Mouse (Mus musculus): Measurements from ENCODE around the gene Lama5.

The Lama5 gene

DNA sequence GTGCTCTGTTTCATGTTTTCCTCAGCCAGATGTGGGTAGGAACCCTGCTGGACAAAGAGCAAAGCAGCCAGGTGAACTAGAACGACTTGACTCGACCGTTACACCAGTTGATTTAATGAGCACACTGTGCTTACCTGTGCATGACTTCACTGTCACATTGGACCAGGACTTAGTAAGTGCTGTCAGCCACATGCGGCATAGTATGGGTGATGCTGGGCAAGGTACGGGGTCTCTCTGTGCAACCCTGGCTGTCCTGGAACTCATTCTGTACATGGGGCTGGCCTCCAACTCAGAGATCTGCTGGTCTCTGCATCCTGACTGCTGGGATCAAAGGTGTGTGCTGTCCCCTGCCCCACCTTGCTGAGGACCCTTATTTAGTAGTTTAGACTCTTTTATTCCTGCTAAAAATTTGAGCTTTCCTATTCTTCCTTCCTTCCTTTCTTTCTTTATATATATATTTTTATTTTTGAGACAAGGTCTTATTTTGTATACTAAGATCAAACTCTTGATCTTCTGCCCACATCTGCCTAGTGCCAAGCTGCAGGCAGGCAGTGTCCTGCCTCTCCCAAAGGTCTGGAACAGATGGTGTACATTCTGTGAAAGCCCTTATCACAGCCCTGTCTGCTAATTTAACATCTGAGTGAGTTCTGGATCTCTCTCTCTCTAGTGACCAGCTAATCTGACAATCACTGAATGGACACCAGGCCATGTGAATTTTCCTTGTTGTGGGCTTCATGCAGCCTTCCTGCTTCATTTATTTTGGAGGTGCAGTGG lies 29.0 kb upstream of the Lama5 start:
- DNase-seq, result no peak

DNA sequence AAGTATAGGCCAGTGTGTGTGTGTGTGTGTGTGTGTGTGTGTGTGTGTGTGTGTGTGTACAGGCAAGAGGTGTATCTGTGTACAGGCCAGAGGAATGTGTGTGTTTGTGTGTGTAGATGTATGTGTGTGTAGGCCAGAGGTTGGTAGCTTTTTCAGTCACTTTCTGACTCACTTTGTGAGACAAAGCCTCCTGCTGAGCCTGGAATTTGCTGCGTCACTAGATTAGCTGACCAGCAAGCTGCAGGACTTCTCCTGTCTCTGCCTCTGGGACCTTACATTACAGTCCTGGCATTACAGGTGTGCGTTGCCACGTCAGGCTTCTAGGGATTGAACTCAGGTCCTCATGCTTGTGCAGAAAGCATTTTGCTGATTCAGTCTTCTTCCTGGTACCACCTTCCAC lies 26.2 kb upstream of the Lama5 start:
- no peak for DNase-seq

DNA sequence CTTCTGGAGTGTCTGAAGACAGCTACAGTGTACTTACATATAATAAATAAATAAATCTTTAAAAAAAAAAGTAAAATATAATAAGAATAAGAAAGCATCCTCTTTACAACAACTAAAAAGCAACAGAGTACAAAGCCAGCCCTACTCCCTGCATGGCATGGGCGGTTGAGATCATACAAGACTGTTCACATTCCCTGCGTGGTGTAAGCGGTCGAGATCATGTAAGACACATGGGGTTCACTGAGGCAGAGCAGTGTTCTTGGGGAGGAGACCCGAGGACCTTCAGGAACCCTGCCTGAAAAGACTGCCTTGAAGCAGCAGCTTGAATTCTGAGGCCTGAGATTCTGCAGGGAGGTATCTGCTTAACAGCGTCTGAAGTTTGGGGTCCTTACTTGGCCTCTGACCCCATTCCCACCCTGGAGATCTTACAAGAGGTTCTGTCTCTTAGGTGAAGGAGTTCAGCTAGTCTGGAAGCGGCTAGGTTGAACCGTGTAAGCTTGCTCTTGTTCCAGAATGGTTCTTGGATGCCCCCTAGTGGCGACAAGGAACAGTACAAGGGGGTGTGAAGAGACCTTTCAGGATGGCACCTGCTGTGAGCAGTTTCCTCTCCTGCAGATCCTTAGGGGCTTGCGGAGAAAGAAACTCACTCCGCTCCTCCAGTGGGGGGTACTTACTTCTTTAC lies 25.4 kb upstream of the Lama5 start:
- DNase-seq, result peak; percentile 86

DNA sequence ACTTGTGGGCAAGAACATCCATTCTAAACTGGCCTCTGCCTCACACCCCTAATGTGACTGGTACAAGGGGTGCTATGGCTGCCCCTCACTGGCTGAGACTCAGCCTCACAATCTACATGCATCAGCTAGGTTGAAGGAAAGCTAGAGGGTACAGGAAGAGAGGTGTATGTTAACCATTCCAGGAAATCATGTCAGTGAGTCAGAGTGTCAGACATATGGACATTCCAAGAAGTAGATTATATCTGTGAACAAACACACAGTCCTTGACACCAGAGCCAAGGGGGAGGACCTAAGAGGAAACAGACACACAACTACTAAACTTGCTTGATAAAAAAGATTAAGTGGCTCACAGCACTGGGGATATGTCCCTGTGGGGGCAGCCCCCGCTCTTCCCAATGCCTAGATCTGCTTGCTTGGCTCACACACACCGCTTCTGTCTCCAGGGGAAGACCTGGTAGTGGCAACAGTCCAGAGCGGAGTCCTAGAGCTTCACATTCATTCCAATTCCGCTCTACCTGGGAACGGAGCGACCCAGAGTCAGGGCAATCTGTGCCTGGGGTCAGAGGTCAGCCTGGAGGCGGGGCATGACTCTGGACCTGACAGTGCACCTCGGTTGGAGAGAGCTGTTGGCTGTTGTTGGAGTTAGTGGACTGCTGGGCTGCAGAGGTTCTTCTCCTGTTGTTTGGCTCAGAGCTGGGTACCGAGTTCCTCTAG lies 23.4 kb upstream of the Lama5 start:
- DNase-seq, result no peak

DNA sequence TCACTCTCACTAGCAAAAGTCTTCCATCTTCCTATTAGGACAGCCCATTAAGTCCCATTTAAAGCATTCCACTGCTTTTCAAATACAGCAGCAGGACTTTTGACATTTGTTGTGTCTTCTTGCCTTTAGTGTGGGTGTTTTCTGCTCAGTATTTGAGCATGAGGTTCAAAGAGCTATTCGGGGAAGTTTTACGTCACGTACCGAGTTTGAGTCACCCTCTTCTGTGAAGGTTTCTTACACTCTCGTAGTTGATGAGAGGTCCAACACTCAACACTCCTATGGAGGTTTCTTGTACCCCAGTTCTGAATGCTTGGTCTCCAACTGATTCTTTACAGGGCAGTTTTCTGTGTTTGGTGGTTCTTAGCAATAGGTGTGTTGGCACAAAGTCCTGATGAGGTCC lies 22.3 kb upstream of the Lama5 start:
- no peak for DNase-seq

DNA sequence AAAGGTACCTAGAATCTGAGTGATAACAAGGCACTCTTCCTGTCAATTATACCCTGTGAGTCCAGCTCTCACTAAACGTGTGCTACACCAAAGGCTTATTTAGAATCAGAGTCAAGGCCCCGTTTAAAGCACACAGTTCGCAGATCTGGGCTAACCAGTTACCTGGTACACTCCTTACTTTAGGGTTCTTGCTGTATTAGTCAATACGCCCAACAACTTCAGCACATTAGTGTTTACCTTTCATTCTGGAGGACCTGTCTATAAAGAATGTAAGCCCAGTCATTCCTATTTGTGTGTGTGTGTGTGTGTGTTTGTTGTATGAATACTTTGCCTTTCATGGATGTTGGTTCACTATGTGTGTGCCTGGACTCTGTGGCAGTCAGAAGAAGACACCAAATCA lies 17.4 kb upstream of the Lama5 start:
- no peak for DNase-seq

DNA sequence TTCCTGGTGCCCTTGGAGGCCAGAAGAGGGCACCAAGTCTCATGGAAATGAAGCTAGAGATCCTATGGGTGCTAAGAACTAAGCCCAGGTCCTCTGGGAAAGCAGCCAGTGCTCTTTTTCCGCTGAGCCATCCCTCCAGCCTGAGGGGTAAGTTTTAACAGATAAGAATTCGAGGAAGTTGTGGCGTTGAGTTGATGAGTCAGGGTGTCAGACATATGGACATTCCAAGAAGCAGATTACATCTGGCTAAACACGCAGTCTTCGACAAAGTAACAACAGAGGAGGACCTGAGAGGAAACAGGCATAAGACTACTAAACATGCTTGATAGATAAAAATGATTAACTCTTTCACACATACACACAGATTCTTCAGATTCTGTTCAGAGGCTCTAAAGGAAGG lies 12.9 kb upstream of the Lama5 start:
- no peak for DNase-seq

DNA sequence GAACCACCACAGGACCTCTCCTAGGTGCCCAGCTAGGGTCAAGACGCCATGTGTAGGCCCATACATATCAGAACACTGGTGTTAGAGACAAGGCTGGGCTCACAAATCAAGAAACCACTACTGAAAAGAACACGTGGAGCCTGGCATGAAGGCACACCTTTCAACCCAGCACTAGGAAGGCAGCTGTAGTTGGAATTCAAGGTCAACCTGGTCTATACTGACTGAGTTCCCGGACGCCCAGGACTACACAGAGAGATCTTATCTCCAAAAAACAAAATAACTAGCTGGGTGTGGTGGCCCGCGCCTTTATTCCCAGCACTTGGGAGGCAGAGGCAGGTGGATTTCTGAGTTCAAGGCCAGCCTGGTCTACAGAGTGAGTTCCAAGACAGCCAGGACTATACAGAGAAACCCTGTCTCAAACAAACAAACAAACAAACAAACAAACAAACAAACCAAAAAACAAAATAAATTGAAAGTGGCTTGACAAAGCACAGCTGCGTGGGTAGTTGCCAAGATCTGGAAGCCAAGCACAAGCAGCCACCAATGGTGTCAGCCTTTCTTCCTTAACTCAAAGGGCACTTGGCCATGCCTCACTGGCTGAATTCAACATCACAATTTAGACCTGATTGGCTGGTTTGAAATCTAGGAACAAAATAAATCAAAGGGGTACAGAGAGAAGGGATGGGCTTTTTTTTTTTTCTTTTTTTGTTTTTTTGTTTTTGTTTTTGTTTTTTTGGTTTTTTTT lies 12.1 kb upstream of the Lama5 start:
- no peak for DNase-seq

DNA sequence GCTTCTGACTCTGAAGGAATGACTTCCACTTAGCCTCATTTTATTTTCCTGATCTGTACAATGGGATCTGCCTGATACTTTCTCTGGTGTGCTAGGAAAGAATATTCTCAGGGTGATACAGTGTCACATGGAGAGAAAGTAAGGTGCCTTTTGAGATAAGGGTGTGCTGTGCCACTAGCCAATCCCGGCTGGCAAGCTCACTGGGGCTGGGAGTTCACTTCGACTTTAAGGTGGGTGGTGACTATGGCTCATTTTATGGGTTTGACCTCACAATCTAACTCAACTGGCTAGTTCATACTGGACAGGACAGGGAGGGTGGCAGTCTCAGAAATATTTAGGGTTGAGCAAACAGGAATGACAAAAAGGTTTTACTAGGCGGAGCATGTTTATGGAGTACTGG lies 11.3 kb upstream of the Lama5 start:
- no peak for DNase-seq

DNA sequence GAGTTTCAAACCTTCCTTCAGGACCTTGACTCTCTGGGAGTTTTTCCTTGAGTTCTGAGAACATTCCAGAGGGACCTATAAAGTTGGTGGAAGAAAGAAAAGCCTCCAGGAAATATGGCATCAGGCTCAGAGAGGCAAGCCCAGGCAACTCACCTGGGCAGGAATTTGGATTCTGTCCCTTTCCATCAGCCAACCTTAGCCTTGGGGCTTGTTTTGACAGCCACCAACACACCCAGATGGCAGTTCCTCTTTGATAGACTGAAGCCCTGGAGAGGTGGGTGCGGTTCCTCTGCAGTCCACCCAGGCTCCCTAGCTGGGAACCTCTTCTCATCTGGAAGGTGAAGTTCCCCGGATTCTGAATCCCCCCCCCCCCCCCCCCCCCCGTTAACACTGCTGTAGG lies 10.8 kb upstream of the Lama5 start:
- no peak for DNase-seq

DNA sequence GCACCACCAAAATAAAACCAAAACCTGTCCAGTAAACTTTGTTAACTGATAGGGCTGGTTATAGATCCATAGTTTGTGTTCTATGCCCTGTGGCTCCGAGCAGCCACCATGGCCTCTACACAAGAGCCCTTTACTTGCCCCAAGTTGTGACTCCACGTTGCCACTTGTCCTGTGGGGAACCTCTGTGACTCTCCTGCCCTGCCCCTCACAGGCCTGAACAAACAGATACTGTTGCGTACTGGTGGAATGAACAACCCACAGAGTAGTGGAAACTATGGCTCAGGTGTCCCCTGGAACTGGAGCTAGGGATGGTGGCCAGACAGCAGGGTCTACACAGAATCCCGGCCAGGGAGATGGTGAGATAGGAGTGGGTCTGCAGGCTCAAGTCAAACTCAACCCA lies 10.1 kb upstream of the Lama5 start:
- DNase-seq, result no peak

DNA sequence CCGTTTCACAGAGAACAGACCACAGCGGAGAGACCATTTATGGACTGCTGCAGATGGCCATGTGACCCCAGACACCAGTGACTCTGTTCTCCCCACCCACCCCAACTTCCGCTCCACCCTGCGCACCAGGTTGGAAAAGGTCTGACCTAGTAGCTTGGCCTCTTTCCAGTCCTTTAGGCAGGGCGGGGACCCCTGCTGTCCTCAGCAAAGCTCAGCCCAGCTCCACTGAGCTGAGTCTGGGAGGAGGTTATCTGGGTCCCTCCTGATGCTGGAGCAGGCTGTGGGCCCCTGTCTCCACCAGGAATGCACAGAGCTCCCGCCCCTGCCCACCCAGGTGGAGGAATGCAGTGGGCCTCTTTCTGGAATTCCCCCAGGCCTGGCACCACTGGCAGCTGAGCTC lies 9.3 kb upstream of the Lama5 start:
- DNase-seq, result no peak

DNA sequence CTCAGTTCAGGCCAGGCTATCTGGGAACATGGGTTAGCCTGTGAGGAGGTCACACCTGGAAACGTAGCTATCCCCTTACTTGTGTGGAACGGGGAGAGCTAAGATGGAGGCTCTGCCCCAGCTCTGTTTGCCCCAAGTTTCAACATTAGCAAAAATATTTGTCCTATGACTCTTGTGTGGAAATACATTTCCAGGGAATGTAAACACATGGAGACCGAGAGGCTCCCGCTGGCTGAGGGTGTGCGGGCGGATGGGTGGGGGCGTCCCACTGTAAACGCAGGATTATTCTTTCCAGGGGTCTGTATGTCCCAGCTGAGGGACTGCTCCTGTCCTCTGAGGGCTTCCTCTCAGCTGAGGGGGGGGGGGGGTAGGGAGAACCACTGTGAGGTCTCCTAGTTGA lies 8.7 kb upstream of the Lama5 start:
- DNase-seq, result no peak

DNA sequence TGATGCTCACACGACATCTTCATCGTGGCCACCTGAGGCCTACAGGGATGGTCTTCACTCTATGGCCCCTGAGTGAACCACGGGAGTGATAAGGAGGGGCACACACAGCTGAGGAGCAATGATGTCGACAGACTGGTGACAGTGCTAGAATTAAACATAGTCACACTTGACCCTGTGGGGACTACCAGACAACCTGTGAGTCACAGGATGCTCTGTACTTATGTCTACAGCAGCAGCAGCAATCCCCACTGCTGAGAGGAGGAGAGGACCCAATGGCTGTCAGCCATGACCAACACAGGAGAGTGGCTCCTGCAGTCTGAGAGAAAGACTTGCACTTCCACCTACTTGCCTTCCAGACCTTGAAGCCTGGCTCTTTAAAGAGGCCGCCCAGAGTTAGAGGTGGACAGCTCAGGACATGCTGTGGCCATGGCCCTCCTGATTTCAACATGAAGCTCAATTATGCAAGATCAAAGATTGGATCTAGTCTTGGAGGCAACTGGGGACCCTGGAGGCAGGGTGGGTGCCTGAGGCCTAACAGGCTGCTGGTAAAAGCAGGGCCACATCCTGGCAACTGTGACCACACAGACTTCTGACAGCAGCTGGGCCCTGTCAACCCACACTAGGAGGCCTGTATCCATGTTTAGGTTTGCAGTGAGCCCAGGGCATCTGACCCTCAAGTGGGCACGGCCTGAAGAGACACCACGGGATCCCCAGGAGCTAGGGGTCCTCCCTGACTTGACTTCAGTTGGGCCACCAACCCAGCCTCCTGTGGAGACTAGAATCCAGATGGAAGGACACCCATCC lies 7.6 kb upstream of the Lama5 start:
- no peak for DNase-seq

DNA sequence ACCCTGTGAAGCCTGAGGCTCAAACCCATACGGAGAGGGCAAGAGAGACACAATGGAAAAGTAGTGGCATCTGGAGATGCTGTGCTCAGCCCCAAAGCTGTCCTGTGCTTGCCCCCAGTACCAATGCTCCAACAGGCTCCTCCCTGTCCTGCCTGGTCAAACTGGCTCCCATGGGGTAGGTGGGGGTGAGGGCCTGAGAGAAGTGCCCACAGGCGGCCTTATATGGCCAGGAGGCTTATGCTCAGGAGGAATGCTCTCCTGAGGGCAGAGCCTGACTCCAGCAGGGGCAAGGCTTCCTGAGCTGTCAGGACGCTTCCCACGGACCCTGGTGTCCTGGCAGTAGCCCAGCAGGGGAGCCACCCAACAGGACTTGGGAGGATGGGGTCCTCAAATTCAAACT lies 4.8 kb upstream of the Lama5 start:
- DNase-seq, result no peak

DNA sequence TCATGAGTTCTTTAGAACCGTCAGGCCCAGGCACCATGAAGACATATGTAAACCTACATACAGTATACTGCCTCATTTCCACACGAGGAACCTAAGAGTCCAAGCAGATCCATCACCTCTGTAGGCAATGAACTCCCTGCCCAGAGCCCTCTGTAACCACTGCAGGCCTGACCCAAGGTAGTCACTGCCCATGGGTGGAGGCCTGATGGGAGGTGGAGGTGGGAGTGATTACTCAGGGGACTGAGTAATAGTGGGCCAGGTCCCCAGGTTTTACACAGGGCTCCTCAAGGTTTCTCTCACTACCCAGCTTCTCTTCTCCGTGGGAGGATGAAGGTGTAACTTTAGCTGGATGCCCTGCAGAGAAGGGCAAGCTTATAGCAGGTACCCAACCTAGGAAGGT lies 3.5 kb upstream of the Lama5 start:
- no peak for DNase-seq

DNA sequence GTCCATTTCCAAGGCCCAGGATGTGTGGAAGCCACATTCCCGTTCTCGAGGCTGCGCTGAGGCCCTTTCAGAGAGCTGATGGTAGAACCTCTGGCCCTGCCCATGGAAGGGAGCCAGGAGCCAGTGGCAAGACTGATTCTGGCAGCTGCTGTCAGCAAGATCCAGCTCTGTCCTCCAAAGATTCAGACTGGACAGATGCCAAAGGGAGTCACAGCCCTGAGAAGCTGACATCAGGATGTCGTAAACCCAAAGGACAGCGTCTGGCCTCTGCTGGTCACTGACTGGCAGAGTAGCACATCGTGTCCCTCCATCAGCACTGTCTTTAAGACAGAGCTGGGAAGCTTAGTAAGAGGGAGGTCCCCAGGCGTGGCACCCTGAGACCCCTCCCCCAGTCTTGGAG lies 2.9 kb upstream of the Lama5 start:
- DNase-seq, result peak; percentile 71

DNA sequence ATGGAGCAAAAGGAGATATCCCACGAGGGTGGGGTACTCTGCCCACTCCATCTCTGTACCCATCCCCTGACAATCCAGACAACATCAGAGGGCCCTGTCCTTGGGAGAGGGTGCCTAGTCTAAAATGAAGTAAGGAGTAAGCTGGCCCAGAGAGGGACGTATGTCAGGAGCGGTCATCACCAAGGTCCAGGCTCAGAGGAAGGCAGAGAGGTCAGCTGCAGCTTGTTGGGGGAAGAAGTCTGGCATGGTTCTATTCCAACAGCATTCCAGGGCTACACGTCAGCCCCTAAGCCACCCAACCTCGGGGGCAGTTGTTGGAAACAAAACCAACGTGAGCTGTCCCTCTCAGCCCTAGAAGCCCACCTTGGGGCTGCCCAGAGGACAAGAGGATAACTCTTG lies 2.4 kb upstream of the Lama5 start:
- DNase-seq, result no peak

DNA sequence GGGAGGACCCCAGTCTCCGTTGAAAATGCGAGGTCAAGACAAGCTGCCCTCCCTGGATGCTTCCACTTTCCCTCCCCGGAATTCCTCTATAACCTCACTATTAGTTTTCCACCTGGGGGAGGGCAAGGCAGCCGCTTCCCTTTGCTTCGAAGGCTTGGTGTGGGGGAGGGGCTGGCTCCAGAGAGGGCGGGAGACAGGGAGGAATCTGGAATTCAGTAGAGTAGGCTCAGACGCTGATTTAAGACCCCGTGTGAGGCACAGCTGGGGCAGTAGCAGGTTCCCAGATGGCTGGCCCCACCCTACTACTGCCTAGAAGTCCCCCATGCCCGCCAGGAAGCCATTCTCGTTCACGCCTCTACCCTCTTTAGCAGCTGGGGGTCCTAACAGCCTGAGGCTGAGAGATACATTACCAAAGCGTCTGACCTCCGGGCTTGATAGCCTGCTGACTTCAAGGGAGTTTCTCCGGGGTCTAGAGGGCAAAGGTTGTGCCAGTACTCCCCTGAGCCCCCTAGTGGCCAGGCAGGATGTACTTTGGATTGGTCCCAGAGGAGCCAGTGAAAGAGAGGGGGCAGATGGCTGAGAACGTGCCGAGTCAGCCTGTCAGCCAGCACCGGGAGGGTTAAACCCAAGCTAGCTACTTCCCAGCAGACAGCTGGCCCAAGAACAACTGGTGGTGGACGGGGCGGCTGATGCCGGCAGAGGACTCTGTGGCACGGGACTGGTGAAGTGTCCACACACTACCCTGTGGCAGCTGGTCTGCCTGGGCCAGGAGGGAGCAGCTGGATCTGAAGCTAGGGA lies 1.8 kb upstream of the Lama5 start:
- peak; percentile 73 for DNase-seq

DNA sequence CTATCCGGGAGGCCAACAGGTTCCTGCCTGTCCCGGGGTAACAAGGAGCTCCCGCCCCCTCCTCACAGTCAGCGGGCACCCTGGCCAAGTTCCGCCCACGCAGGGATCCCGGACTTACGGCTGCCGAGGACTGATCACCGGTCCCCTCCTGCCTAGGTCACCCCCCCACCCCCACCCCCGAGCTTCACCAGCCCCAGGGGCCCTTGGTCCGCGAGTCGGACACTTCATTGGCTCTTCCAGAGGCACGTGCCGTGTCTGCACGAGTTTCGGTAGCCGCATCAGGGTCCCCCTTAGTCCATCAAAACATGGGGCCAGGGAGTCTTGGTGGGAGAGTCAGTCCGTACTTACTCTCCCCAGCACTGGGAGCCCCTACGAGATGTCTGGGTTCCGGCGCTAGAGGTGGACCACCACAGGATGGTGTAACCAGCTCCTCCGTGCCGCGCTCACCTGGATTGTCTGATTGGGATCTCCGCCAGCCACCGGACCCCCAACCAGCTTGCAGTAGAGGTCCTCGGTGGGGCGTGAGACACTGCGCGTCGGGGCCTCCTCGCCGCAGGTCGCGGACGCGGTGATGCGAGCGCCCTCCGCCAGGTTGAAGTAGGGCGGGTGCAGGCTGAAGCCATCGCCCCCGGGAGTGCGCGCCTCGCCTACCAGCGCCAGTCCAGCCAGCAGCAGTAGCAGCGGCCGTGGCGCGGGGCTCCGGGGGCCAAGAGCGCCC lies 456 bp downstream of the Lama5 start:
- peak; percentile 52 for DNase-seq

DNA sequence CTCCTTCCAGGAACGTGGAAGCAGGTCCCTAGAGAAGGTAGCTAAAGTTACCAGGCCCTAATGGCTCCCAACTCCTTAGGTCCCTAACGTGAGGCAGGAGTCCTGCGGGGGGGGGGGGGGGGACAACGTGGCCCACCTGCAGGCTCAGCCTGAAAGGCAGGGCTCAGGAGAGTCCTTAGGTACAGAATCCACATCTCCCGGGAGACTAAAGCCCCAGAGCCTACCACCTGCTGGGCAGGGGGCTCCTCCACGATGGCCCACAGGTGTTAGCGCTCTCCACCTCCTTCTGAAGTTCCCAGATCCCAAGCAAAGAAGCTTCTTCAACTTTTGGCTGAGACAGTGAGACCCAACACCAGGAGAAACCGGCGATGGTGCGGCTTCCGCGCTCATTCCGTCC lies 1.0 kb downstream of the Lama5 start:
- DNase-seq, result no peak

All from lung, postnatal 14 days (tissue).